Mouse (Mus musculus): ENCODE results near the gene Gm36864.

Gm36864 gene

DNA sequence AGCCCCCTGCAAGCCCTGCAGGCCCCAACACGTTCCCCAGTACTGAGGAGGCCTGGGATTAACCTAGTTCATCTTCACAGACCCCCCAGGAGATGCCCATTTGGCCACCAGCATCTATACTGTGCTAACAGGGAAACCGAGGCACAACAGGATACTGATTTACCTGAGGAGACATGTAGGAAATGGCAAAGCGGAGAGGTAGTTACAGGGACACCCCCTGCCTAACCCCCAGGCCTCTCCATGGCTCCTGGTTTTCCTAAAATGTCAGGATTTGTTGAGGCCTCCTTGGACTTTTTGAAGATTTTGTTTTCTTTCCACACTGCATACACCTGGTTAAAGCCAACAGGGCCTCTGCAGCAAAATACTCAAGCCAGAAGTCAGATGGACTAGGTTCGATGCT lies 21.3 kb downstream of the Gm36864 start, which contains the start of gene Acp4:
Acp4 (minus strand) TSS at position 101 of the 400 bp plus-strand sequence.
- DNase-seq (ENCODE audit: low read depth, low spot score): no peak

DNA sequence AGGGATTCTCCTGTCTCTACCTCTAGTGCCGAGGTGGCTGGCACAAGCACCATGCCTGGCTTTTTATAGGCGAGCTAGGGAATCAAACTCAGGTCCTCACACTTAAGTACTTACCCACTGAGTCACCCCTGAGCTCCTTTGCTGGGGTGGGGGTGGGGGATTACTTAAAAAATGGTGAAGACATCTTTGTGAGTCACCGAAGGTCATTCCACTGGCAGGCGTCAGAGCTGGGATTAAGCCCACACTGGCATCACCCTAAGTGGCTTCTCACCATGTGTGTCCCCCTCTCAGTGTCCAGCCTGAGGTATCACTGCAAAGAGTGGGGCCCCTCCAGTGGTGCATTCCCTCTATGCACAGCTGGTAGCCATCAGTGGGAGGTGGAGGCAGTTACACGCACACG lies 24.4 kb downstream of the Gm36864 start:
- no peak for DNase-seq (ENCODE audit: low read depth, low spot score)

DNA sequence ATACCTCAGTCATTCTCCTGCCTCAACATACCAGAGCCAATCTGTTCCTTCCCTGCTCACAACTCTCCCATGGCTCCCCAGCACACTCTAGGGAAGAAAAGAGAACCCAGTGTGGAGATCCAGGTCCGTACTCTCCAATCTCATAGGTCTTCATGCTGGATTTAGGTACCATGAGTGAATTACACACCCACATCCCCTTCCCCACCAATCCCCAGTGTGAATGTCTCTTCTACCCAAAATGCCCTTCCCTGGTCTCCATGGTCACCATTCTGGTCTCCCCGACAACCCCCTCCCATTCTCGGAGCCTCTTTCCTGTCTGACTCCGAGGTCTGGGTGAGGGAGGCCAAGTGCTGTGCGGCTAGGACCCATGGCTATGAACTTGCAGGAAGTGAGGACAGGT lies 25.2 kb downstream of the Gm36864 start, which contains the start of gene Gm15517:
Gm15517 (plus strand) TSS at position 301 of the 400 bp plus-strand sequence.
- DNase-seq (ENCODE audit: low read depth, low spot score): no peak

DNA sequence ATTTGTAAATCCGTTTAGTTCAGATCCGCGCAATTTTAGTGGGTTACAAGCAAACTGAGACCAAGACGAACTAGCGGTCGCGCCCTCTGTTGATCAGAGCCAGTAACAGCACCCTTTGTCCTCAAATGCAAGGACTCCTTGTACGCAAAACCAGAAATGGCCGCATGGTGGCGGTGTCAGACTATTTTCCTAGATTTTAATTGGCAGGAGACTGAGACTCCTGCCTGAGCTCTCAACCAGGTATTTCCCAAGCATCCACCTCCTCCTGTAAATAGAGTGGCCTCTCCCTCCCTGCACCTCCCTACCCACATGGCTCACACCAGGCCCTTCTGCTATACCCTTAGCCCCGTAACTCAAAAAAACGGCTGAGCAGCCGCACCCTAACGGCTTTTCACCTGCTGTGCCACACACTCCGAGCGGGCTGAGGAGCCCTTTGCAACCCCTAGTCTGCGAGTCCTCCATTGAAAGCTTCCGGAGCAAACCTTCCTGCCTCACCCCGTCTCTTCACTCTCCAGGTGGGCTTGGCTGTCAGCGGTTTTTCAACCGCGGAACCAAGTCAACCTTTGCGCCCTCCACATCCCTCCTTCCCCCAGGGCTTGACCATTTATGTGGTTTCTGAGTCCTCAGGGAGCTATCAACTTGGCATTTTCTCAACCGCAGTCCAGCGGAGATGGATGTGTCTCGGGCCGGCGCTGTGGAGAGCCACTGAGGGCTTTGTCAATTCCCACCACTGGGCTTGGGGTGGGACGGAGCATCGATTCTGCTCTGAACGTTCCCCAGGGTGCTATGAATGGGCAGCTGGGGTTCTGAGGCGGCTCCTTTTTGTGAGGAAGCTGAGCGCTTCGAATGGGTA lies 27.0 kb downstream of the Gm36864 start:
- peak; percentile 88 for DNase-seq (ENCODE audit: low read depth, low spot score)

DNA sequence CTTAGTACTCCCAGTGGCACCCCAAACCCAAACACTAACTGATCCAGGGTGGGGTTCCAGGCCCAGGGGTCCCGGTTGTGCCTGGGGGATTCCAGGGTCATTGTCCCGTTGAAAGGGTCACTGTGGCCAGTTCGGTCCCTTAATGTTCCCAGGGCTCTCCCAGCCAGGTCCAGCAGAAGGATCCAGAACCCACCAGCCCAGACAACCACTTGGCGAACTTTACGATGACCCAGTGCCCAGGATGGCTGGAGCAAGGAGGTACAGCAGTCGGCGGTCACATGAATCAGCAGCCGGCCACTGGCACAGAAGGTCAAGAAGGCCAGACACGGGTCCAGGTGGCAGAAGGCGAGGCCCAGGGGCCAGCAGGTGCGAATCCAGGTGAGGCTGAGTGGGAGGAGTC lies 32.1 kb downstream of the Gm36864 start:
- no peak for DNase-seq (ENCODE audit: low read depth, low spot score)

DNA sequence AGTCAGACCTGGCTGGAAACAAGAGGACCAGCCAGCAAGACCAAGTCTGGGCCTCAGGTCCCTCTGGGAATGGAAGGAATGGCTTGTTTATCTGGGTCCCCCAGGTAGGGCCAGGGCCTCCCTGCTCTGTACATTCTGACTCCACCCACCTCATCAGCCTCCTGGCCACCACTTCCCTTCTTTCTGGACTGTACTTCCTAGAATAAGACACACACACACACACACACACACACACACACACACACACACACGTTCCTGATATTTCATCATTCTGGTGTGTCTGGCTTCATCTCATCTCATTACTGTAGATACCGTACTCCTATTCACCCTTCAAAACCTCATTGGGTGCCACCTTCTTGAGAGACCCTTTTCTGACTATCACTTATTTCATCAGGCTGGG lies 33.4 kb downstream of the Gm36864 start:
- DNase-seq (ENCODE audit: low read depth, low spot score): no peak

DNA sequence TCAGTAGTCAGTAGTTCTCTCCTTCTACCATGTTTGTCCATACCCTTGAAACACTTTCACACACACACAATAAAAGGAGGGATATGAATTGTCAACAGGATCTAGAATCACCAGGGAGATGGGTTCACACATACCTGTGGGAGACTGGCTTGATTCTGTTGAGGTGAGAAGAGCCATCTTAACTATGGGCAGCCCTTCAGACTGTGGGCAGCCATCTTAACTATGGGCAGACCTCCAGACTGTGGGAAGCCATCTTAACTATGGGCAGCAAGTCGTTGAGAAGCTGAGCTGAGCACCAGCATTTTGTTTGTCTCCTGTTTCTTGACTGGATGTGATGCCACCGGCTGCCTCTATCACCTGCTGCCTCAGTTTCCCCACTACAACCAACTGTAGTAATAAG lies 35.3 kb downstream of the Gm36864 start:
- peak; percentile 25 for DNase-seq (ENCODE audit: low read depth, low spot score)

DNA sequence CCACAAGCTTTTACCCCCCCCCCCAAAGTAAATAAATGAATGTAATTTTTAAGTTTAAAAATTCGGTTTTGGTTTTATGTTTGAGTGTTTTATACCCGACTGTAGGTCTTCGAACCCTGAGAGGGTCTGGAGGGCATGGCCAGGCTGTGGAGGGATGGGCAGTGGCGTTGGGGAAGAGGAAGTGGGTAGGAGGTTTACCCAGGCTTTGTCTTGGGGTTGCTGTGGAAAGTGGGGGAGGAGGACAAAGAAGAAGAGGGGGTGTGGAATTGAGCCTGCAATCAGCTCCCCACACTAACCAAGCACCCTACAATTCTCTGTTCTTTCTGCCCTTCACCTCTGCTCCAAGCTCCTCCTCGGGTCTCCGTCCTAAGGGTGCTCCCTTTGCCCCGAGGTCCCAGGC lies 36.6 kb downstream of the Gm36864 start:
- DNase-seq (ENCODE audit: low read depth, low spot score): no peak

DNA sequence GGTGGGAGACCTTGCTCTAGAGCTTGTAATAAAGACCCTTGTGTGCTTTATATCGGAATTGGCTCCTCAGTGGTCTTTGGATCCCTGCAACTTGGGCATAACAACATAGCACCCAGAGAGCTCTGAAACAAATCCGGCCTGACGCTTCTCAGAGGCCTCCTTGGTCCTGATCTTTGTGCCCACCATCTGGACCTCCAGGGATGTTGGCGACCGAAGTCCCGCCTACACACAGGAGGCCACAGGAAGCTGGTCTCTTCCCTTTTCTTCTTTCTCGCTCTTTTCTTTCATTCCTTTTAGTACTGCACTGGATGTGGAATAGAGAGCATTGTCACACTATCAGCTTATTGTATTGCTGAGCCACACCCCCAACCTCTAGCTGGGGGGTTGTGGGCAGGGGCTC lies 37.5 kb downstream of the Gm36864 start:
- DNase-seq (ENCODE audit: low read depth, low spot score): no peak

DNA sequence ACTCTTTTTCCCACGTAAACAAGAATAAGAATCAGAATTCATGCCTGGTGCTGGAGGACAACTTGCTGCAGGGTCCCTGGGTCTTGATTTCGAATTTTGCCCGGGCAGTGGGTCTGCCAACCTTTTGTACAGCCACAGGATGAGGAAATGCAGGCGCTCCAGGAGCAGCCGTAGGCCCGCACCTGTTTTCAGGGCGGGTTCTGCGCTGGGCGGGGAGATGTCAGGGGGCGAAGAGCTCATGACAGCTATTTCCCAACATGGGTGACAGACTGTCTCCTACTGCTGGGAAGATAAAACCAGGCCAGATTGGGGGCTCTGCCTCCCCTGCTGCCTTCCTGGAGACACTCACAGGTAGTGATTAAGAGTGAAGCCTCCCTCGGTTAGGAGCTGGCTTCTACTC lies 38.1 kb downstream of the Gm36864 start:
- DNase-seq (ENCODE audit: low read depth, low spot score): no peak

DNA sequence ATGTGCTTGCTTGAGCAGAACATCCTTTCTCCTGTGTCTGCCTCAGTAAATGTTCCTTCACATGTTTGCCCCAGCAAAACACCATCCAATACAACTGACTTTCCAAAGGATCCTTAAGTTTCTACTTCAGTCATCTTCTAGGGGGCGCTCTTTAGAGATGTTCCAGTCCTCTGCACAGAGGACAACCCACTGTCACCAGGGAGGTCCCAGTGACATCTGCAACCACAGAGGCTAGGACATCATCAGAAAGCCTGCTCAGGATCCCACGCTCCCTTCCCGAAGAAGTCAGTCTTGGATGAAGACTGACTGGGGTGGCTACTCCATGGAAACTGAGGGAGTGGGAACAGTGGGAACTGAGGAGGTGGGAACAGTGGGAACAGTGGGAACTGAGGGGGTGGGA lies 39.6 kb downstream of the Gm36864 start:
- no peak for DNase-seq (ENCODE audit: low read depth, low spot score)

DNA sequence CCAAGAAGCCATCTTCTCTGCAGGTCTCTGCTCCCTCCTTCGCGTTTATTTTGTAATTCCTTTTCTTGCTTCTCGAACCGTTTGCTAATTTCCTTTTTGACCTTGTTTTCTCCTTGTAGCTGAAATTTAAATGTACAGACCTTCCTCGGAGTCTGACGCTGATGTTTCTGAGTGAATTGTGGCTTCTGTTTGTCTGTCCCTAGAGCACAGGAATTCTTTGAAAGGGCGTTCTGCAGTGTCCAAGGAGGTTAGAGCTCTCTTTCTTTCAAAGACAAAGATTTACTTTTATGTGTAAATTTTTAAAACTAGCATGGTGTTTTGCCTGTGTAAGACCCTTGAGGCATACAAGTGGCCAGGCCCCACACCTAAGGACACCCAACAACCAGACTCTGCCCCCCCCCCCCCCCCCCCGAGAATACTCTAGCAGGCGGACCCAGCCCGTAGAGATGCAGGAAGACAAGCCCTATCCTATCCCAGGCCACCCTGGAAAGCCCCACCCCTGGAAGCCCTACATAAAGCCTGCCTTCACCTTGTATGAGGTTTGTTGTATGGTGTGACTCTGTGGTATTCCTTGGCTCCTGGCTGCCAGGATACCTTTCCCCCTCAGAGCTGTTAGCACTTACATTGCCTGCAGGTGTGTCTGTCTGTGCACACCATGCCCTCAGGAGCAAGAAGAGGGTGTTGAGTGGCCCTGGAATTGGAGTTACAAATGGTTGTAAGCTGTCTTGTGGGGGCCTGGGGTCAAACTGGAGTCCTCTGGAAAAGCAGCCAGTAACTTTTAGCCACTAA lies 40.7 kb downstream of the Gm36864 start:
- no peak for DNase-seq (ENCODE audit: low read depth, low spot score)

DNA sequence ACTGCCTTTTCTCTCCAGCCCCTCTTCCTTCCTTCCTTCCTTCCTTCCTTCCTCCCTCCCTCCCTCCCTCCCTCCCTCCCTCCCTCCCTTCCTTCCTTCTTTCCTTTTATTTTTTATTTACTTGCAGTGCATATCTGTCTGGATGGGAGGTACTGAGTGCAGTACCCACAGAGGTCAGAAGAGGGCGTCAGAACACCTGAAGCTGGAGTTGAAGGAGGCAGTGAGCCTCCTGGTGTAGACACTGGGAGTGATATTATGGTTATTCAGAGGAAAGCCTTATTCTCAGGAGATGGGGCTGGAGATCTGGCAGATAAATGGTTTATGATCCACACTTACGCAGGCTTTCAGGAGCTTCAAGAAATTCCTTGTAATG lies 41.3 kb downstream of the Gm36864 start:
- DNase-seq (ENCODE audit: low read depth, low spot score): peak; percentile 36

DNA sequence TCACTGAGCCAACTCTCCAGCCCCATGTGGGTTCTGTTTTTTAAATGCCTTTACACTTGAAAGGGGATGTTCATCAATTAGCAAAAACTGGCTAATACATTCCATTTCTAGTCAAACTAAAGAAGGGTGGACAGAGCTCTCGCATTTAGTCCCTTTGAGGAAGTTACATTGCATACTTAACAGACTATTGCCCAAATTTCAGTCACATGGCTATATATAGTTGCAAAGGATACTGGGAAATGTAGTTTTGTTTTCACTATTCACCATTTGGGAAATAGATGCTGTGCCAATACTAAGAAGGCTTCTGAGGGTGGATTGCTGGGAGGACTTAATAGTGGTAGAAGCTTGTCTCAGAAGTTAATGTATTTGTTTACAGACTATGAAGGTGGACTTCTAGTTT lies 45.0 kb downstream of the Gm36864 start:
- no peak for DNase-seq (ENCODE audit: low read depth, low spot score)

DNA sequence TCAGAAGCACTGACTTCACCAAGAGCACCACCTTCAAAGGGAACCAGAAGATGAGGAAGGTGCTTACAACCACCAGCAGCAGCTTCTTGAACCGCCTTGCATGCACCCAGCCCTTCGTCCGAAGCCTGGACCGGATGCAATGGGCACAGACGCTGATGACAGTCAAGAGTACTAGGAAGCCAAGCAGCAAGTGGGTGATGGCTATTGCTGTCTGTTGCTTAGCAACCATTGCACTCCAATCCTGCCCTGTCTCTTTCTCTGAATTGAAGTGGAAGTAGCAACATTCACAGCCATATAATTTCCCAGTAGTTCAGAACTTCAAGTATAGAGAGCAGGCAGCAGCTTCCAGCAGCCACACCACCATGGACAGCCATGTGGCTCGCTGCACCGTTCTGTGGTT lies 45.6 kb downstream of the Gm36864 start:
- DNase-seq (ENCODE audit: low read depth, low spot score): no peak

DNA sequence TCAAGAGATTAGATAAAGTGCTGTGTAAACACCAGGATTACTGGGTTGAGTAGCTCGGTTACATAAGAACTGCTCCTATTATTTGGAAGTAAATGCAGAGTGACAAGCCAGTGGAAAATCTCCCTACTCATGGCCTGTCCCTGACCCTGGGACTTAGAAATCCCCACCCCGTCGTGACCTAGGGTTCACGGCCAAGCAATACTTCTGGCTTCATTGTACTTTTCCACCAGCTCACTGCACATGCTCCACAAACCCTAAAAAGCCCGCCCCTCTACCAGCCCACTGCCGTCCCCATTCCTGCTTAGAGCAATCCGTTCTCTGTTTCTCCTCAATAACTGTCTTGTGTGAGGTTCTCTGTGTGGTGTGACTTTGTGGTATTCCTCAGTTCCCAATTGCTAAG lies 51.8 kb downstream of the Gm36864 start:
- DNase-seq (ENCODE audit: low read depth, low spot score): no peak

DNA sequence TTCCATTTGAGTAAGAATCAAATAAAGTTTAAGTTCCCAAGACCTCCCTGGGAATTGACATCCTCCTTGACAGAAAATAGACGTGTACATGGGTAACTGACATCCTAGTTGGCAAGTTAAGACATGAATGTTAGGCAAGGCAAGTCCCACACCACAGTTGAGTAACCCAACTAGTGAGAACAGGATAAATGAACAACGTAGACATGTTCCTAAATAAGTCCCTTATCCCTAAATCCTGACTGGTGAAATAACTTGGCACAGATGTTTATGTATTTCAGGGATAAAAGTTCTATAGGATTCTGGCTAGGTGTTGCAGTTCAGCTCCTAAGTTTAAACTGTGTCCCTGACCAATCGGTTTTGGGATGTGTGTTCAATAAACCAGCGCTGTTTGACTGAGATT lies 55.0 kb downstream of the Gm36864 start:
- DNase-seq (ENCODE audit: low read depth, low spot score): no peak

DNA sequence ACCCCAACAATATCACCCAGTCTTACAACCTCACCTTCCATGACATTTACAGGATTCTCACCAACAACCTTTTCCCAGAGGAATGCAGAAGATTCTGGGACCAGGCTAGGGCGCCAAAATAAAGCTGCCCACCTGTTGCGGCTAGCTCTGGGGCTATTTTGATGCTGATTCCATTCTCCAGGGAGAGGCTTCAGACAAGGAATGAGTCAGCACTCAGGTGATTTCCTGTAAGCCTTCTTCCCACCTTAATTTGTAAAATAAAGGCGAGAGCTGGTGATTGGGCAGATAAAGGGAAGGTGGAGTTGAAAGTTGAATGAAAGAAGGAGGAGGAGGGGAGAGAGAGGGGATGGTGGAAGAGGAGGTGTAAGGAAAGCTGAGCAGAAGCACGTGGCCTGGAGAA lies 55.4 kb downstream of the Gm36864 start:
- no peak for DNase-seq (ENCODE audit: low read depth, low spot score)
